In the genomic region with DNA sequence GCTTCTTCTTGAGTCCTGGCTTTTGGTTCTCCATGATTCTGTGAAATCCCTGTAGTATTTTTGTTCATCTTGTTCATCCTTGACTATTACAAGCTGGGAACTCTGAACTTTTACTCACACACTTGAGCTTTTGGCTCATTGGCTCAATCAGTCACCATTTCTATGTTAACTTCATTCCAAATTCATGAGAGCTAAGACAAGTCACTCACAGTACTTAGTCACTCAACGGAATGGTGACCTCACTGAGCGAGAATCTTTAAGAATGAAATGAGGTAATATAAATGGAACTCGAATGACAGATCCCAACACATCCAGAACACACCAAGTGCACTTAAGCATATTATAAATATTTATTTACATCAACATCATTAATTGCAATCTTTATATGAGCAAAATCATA, we compare ENCODE assay signal across 16 mouse cellular contexts.
"Had no signal": no experiment of that assay in that cellular context is flagged by ENCODE, and none has a peak within 500 bp of the region (broad histone marks: within the 10 kb centered on the region; RNA-seq: fewer than 3 reads in every experiment).

No protein-coding gene starts in this region.

- H3K4me2 ChIP-seq: limb, embryonic 13.5 days; liver, embryonic 12.5 days; liver, embryonic 15.5 days; lung, embryonic 15.5 days; midbrain, embryonic 13.5 days had no signal

- H3K9me3 ChIP-seq: limb, embryonic 10.5 days; limb, embryonic 13.5 days; liver, embryonic 12.5 days; liver, embryonic 15.5 days; lung, embryonic 15.5 days; midbrain, embryonic 13.5 days had no signal

- DNase-seq: kidney, adult 18-20 months; kidney, postnatal 25 days; layer of hippocampus, adult 9-11 months; liver; lung, adult 18-20 months; lung, postnatal 14 days; thymus, postnatal 25 days had no signal

- ATAC-seq: liver, embryonic 12.5 days; midbrain, embryonic 13.5 days had no signal

- H3K27ac ChIP-seq: kidney, postnatal 0 days; layer of hippocampus, adult 2 months; limb, embryonic 10.5 days; limb, embryonic 13.5 days; liver, embryonic 12.5 days; liver, embryonic 15.5 days; lung, embryonic 15.5 days; macrophage; midbrain, embryonic 13.5 days had no signal

- H3K4me3 ChIP-seq: layer of hippocampus, adult 2 months; limb, embryonic 10.5 days; limb, embryonic 13.5 days; liver, embryonic 12.5 days; liver, embryonic 15.5 days; lung, embryonic 15.5 days; midbrain, embryonic 13.5 days had no signal

- H3K27me3 ChIP-seq: limb, embryonic 13.5 days; liver, embryonic 12.5 days; liver, embryonic 15.5 days; lung, embryonic 15.5 days; midbrain, embryonic 13.5 days had no signal

- H3K36me3 ChIP-seq: limb, embryonic 10.5 days; limb, embryonic 13.5 days; liver, embryonic 12.5 days; liver, embryonic 15.5 days; lung, embryonic 15.5 days; midbrain, embryonic 13.5 days had no signal

- H3K4me1 ChIP-seq: limb, embryonic 10.5 days; limb, embryonic 13.5 days; liver, embryonic 12.5 days; liver, embryonic 15.5 days; lung, embryonic 15.5 days; midbrain, embryonic 13.5 days had no signal

- H3K9ac ChIP-seq: limb, embryonic 13.5 days; liver, embryonic 12.5 days; liver, embryonic 15.5 days; lung, embryonic 15.5 days; midbrain, embryonic 13.5 days had no signal
